Comparison of ENCODE assay signal across 8 mouse cellular contexts in genomic region chr2:73867764-73868487, GRCm38 (mm10). TPM values are rescaled to one million over a fixed set of nuclear protein-coding genes. Genes with fewer than 3 reads are reported as not detected.
DNase-seq lines count a peak whose midpoint lies in the region; ATAC-seq and TF ChIP-seq lines count a peak whose summit lies in the region.

No protein-coding gene starts in this region.

- TF ChIP-seq CTCF in hindbrain, postnatal 0 days (IDR thresholded peaks at IDR 0.05; ENCODE audit: low read depth), result peak; percentile 47
- peak; percentile 56 for TF ChIP-seq CTCF in kidney, postnatal 0 days (IDR thresholded peaks at IDR 0.05; ENCODE audit: low read depth)

- H3K27me3 ChIP-seq in hindbrain, postnatal 0 days (ENCODE audit: insufficient read depth, low read length), result no peaks in the 10 kb centered on the region
- H3K27me3 ChIP-seq in hindbrain, embryonic 14.5 days (ENCODE audit: control insufficient read depth, insufficient read depth, low read length), result no peaks in the 10 kb centered on the region
- H3K27me3 ChIP-seq in kidney, postnatal 0 days (ENCODE audit: insufficient read depth, low read length), result no peaks in the 10 kb centered on the region
- H3K27me3 ChIP-seq in liver, embryonic 15.5 days, result no peaks in the 10 kb centered on the region

- H3K9me3 ChIP-seq in hindbrain, postnatal 0 days (ENCODE audit: low read length), result no peaks in the 10 kb centered on the region
- H3K9me3 ChIP-seq in hindbrain, embryonic 14.5 days (ENCODE audit: control insufficient read depth, low read length), result no peaks in the 10 kb centered on the region
- no peaks in the 10 kb centered on the region for H3K9me3 ChIP-seq in kidney, postnatal 0 days (replicated peaks; ENCODE audit: low read length)
- H3K9me3 ChIP-seq in liver, embryonic 15.5 days (replicated peaks), result no peaks in the 10 kb centered on the region

- H3K4me1 ChIP-seq in hindbrain, postnatal 0 days (ENCODE audit: insufficient read depth, low read length), result no peaks in the 10 kb centered on the region
- H3K4me1 ChIP-seq in hindbrain, embryonic 14.5 days (replicated peaks; ENCODE audit: control insufficient read depth, insufficient read depth, low read length), result no peaks in the 10 kb centered on the region
- no peaks in the 10 kb centered on the region for H3K4me1 ChIP-seq in kidney, postnatal 0 days (replicated peaks; ENCODE audit: insufficient read depth, low read length)
- no peaks in the 10 kb centered on the region for H3K4me1 ChIP-seq in liver, embryonic 15.5 days (replicated peaks)

- H3K9ac ChIP-seq in hindbrain, postnatal 0 days (replicated peaks; ENCODE audit: low read length), result no peak overlapping the region
- H3K9ac ChIP-seq in hindbrain, embryonic 14.5 days, result no peak overlapping the region
- no peak overlapping the region for H3K9ac ChIP-seq in kidney, postnatal 0 days (ENCODE audit: low read depth, low read length)
- no peak overlapping the region for H3K9ac ChIP-seq in liver, embryonic 15.5 days

- no peak for ATAC-seq in hindbrain, postnatal 0 days
- ATAC-seq in hindbrain, embryonic 14.5 days (ENCODE audit: low FRiP score), result no peak
- no peak for ATAC-seq in kidney, postnatal 0 days (replicated peaks; ENCODE audit: low FRiP score, low read depth)
- ATAC-seq in liver, embryonic 15.5 days (ENCODE audit: insufficient read depth), result peak; percentile 22; the same call in 1 of the 2 replicates

- no peak overlapping the region for H3K4me2 ChIP-seq in hindbrain, postnatal 0 days (ENCODE audit: low read depth, low read length)
- H3K4me2 ChIP-seq in hindbrain, embryonic 14.5 days (replicated peaks), result no peak overlapping the region
- H3K4me2 ChIP-seq in kidney, postnatal 0 days (ENCODE audit: low read length), result no peak overlapping the region
- H3K4me2 ChIP-seq in liver, embryonic 15.5 days, result no peak overlapping the region

- no peak for DNase-seq in hindbrain, postnatal 0 days (ENCODE audit: low spot score)
- no peak for DNase-seq in hindbrain, embryonic 14.5 days (ENCODE audit: low spot score)
- DNase-seq in adrenal gland, postnatal 4 days (ENCODE audit: low spot score in 2 of 2), result peak; percentile 27 to 40
- DNase-seq in frontal cortex, postnatal 14 days (ENCODE audit: low spot score in 2 of 2), result peak; percentile 58 to 73
- DNase-seq in kidney, postnatal 0 days (ENCODE audit: low spot score), result no peak
- peak; percentile 42 for DNase-seq in right cerebral cortex, postnatal 25 days
- DNase-seq in urinary bladder, postnatal 25 days (ENCODE audit: low spot score), result peak; percentile 46

- 71% methylated on average over 16 of the region's 16 CpGs for WGBS in hindbrain, postnatal 0 days
- WGBS in hindbrain, embryonic 14.5 days, result 82% methylated on average over 16 of the region's 16 CpGs
- 76% methylated on average over 16 of the region's 16 CpGs for WGBS in kidney, postnatal 0 days
- 71% methylated on average over 16 of the region's 16 CpGs for WGBS in liver, embryonic 15.5 days (ENCODE audit: insufficient replicate concordance)

- H3K27ac ChIP-seq in hindbrain, postnatal 0 days, result no peak overlapping the region
- no peak overlapping the region for H3K27ac ChIP-seq in hindbrain, embryonic 14.5 days
- H3K27ac ChIP-seq in kidney, postnatal 0 days, result no peak overlapping the region
- no peak overlapping the region for H3K27ac ChIP-seq in liver, embryonic 15.5 days (replicated peaks)

- H3K4me3 ChIP-seq in hindbrain, postnatal 0 days (ENCODE audit: low read length), result no peak overlapping the region
- H3K4me3 ChIP-seq in hindbrain, embryonic 14.5 days (replicated peaks; ENCODE audit: low read length), result no peak overlapping the region
- no peak overlapping the region for H3K4me3 ChIP-seq in kidney, postnatal 0 days (replicated peaks; ENCODE audit: low read depth, low read length)
- H3K4me3 ChIP-seq in liver, embryonic 15.5 days (replicated peaks), result no peak overlapping the region

- no peaks in the 10 kb centered on the region for H3K36me3 ChIP-seq in hindbrain, postnatal 0 days (ENCODE audit: insufficient read depth, low read length)
- H3K36me3 ChIP-seq in hindbrain, embryonic 14.5 days (replicated peaks; ENCODE audit: control insufficient read depth, insufficient read depth), result peaks cover 16% of the 10 kb centered on the region
- peaks cover 1% of the 10 kb centered on the region; the same call in 1 of the 2 replicates for H3K36me3 ChIP-seq in kidney, postnatal 0 days (ENCODE audit: insufficient read depth, low read length)
- H3K36me3 ChIP-seq in liver, embryonic 15.5 days (replicated peaks), result peaks cover 21% of the 10 kb centered on the region

RNA-seq across cellular contexts. Expression of gene Atf2, which starts 24.5 kb away (rescaled TPM):
- total RNA-seq in hindbrain, postnatal 0 days (2014; rRNA removed), result 67.2 and 78.9 TPM in 2 replicates
- 82.2 and 87.7 TPM in 2 replicates for polyA plus RNA-seq in hindbrain, postnatal 0 days (2015; fragmentation: Nextera tagmentation; extraction: Ambion mirVana)
- polyA plus RNA-seq in hindbrain, embryonic 14.5 days (2014; fragmentation: Nextera tagmentation; extraction: Ambion mirVana), result 109 and 112 TPM in 2 replicates
- 10 to 100 TPM; 78.5 to 81.2 TPM for total RNA-seq in adrenal gland, postnatal 4 days (2021)
- 38.5 and 41.3 TPM in 2 replicates for polyA plus RNA-seq in kidney, postnatal 0 days (2015; fragmentation: Nextera tagmentation; extraction: Ambion mirVana)
- polyA plus RNA-seq in liver, embryonic 15.5 days (2015; fragmentation: Nextera tagmentation; extraction: Ambion mirVana), result 16.7 and 18.4 TPM in 2 replicates

RNA-seq across cellular contexts. Expression of gene Atp5g3, which starts 43.2 kb away (rescaled TPM):
- 311 and 381 TPM in 2 replicates for total RNA-seq in hindbrain, postnatal 0 days (2014; rRNA removed)
- polyA plus RNA-seq in hindbrain, postnatal 0 days (2015; fragmentation: Nextera tagmentation; extraction: Ambion mirVana), result 1,557 and 1,586 TPM in 2 replicates
- 1,179 and 1,295 TPM in 2 replicates for polyA plus RNA-seq in hindbrain, embryonic 14.5 days (2014; fragmentation: Nextera tagmentation; extraction: Ambion mirVana)
- total RNA-seq in adrenal gland, postnatal 4 days (2021), result 100 to 1,000 TPM; 849 to 850 TPM
- polyA plus RNA-seq in kidney, postnatal 0 days (2015; fragmentation: Nextera tagmentation; extraction: Ambion mirVana), result 2,509 and 2,635 TPM in 2 replicates
- 610 and 686 TPM in 2 replicates for polyA plus RNA-seq in liver, embryonic 15.5 days (2015; fragmentation: Nextera tagmentation; extraction: Ambion mirVana)

Comparison
In these comparisons a context has a peak if more than half of its experiments do, and no peak if none do; other contexts are left out.
1. DNase-seq: peak in adrenal gland, postnatal 4 days (2 of 2), frontal cortex, postnatal 14 days (2 of 2), right cerebral cortex, postnatal 25 days (single experiment) and urinary bladder, postnatal 25 days (single experiment); none in hindbrain, postnatal 0 days (single experiment), hindbrain, embryonic 14.5 days (single experiment) and kidney, postnatal 0 days (single experiment).